Mouse (Mus musculus): ENCODE measurements around the gene Bud31.
"Not testable (repeated sequence)": the region's sequence is repeated elsewhere in the genome, so short reads cannot be mapped to it uniquely, and the experiment has no call there.

Gene Bud31

GRCm38 (mm10) chr5:145139571-145140519, at the start of gene Bud31, which contains the start of gene Pdap1:
Gene Bud31, plus strand, starts transcription at chr5:145140362.
Gene Pdap1, minus strand, starts transcription at chr5:145140238.
- peak; percentile 96 for DNase-seq

- DNase-seq: no peak
Observed at GRCm38 (mm10) chr5:145096195-145096594, 44.0 kb upstream of the Bud31 start.

- DNase-seq: no peak
Observed at GRCm38 (mm10) chr5:145098340-145098821, 41.8 kb upstream of the Bud31 start.

- DNase-seq: no peak
Observed at GRCm38 (mm10) chr5:145100960-145101359, 39.2 kb upstream of the Bud31 start.

- not testable (repeated sequence) for DNase-seq
Observed at GRCm38 (mm10) chr5:145101451-145101850, 38.7 kb upstream of the Bud31 start.

- DNase-seq: no peak
Observed at GRCm38 (mm10) chr5:145102706-145103105, 37.5 kb upstream of the Bud31 start.

- DNase-seq: no peak
Observed at GRCm38 (mm10) chr5:145104328-145104727, 35.8 kb upstream of the Bud31 start.

GRCm38 (mm10) chr5:145105694-145106275, 34.4 kb upstream of the Bud31 start:
- DNase-seq: no peak

- no peak for DNase-seq
Observed at GRCm38 (mm10) chr5:145110401-145110800, 29.8 kb upstream of the Bud31 start.

- DNase-seq: no peak
Observed at GRCm38 (mm10) chr5:145112566-145112965, 27.6 kb upstream of the Bud31 start.

- no peak for DNase-seq
Observed at GRCm38 (mm10) chr5:145113416-145113815, 26.7 kb upstream of the Bud31 start.

- DNase-seq: peak; percentile 74 to 79
Observed at GRCm38 (mm10) chr5:145114071-145114605, 26.0 kb upstream of the Bud31 start, which contains the start of gene Arpc1b. Gene Arpc1b, plus strand, starts transcription at chr5:145114215.

- DNase-seq: peak; percentile 70 to 71
Observed at GRCm38 (mm10) chr5:145114606-145115473, 25.3 kb upstream of the Bud31 start.

- DNase-seq: no peak
Observed at GRCm38 (mm10) chr5:145115736-145116135, 24.4 kb upstream of the Bud31 start.

- peak; percentile 55 to 57 for DNase-seq
Observed at GRCm38 (mm10) chr5:145116316-145116715, 23.8 kb upstream of the Bud31 start.

- DNase-seq: peak; percentile 67
Observed at GRCm38 (mm10) chr5:145116916-145117315, 23.2 kb upstream of the Bud31 start.

- DNase-seq: no peak
Observed at GRCm38 (mm10) chr5:145118005-145118404, 22.2 kb upstream of the Bud31 start.

GRCm38 (mm10) chr5:145118461-145118860, 21.7 kb upstream of the Bud31 start:
- no peak for DNase-seq

- DNase-seq: peak; percentile 62 to 64
Observed at GRCm38 (mm10) chr5:145119385-145119784, 20.8 kb upstream of the Bud31 start.

GRCm38 (mm10) chr5:145120921-145121320, 19.2 kb upstream of the Bud31 start:
- DNase-seq: no peak

- no peak for DNase-seq
Observed at GRCm38 (mm10) chr5:145123396-145123795, 16.8 kb upstream of the Bud31 start.

GRCm38 (mm10) chr5:145126580-145126979, 13.6 kb upstream of the Bud31 start:
- DNase-seq: no peak

All from B cell, adult 2 months (primary cell).